Mouse (Mus musculus) left cerebral cortex, postnatal 14 days (tissue): ENCODE data around the gene Dlgap1. TPM values are rescaled to one million over a fixed set of nuclear protein-coding genes. Genes with fewer than 3 reads are reported as not detected.

Experiments
- DNase-seq, 2 experiments: peaks; one replicate each; pipeline ENCODE4 v3.0.0; 2021 to 2022; ENCODE audit warnings: low spot score in 2 of 2, mixed read lengths in 1 of 2
- intact Hi-C: fragments of 180-260 bp; cut with DNase I; formaldehyde crosslinking; loops from one replicate; pipeline ENCODE4 v1.15.1; 2025
- total RNA-seq, 2 experiments: library from RNA; stranded (reverse); gene quantifications; 2 replicates each; pipeline ENCODE4 v1.2.3; 2021

Dlgap1 gene
- total RNA-seq, 2 experiments from 2014 or later = 316 to 326 TPM

DNA sequence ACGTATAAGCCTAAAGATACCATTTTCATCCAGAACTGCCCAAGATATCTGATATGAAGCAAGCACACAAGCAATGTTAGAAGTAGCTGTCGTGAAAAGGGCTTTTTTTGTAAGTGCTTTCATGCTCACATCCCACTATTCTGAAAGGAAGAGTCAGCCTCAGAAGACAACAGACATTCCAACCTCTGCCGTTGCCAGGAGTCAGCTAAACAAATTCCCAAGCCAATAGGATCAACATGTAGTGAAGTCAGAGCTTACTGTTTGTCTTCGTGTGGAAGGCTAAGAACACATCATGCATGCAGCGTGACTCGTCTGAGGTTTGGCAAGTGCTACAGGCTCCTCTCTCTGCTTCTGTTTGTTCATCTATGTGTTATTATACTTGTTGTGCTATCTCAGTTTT lies 529.4 kb downstream of the Dlgap1 start:
- no peak for DNase-seq
- intact Hi-C loops = no loop called here

GRCm38 (mm10) chr17:70501933-70502332 lies 533.1 kb downstream of the Dlgap1 start:
- no peak for DNase-seq
- intact Hi-C loops = no loop called here

- DNase-seq = no peak
- intact Hi-C loops = no loop called here
Observed at GRCm38 (mm10) chr17:70507759-70508158, 538.9 kb downstream of the Dlgap1 start.

DNA sequence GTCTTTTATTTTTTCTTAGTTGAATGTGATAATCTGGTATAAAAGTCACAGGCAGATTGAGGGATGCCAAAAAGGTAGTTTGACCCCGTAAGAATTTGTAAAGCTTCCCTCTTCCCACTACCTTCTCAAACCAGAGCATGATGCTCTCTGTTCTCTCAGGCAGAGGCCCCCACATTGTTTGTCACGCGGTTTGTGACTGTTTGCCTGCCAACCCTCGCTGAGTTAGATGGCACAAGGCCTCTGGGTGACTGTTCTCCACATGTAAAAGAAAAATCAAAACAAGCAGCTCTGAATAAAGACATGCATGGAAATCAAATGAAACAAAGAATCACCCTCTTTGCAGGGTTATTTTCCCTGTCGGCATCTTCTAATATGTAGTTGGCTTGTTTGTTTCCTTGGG lies 541.6 kb downstream of the Dlgap1 start:
- no peak for DNase-seq
- intact Hi-C loops = no loop called here

GRCm38 (mm10) chr17:70511401-70511800 lies 542.5 kb downstream of the Dlgap1 start:
- intact Hi-C loops = no loop called here
- DNase-seq = no peak

DNA sequence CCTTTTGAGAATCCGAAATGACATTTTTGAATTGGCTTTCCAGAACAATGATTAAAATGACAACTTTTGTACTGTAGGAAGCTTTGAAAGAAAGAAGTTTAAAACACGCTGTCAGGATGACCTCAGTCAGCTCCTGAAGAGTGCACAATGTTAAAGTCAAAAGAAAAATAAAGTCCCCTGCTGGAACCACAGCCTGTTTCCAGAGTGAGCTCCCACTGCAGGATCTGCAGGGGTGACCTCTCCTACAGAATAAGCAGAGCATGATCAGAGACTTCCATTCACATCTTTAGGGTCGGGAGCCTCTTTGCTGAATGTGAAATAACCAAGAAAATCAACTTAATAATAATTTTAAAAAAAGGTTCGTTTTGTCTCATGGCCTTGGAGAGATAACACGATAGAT lies 544.9 kb downstream of the Dlgap1 start:
- DNase-seq = no peak
- intact Hi-C loops = no loop called here

- no peak for DNase-seq
- intact Hi-C loops = no loop called here
Observed at GRCm38 (mm10) chr17:70516506-70516905, 547.6 kb downstream of the Dlgap1 start.

GRCm38 (mm10) chr17:70517333-70517732 lies 548.5 kb downstream of the Dlgap1 start:
- no peak for DNase-seq
- intact Hi-C loops = no loop called here

DNA sequence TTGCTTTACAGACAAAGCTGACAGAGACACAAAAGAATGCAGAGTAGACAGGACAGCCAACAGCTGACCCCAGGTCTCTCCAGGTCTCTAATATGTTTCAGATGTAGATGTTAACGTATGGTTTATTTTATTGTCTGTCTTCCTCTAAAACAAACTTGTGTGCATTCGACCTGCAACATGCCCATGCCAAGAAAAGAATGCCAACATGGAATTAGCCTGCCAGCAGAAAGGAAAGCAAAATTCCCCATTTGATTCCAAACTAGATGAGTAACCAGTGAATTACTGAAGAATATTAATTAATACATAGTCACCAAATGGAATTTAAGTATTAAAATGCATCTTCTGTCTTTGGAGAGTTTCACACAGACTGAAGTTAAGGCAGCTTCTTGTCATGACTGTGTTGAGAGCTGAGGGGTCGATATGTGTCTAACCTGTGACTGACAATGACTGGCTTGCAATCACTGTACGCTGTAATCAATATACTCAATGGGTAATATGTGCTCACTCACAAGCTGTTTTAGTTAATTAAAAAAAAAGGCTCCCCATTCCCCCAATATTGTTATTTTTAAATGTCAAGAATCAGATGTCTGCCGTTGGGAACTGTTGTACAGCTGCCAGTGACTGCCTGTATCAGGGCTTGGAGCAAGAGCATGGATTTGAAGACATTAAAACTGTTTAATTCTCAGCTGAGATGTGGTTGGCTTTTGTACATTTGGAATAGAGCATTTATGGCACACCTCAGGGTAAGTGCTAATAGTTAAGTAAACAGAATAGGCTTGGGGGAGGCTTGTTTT lies 552.4 kb downstream of the Dlgap1 start:
- intact Hi-C loops = loop anchor here (5.0 kb wide), 1 partner anchor 34 kb away; no protein-coding TSS in a partner anchor

GRCm38 (mm10) chr17:70521971-70522370 lies 553.1 kb downstream of the Dlgap1 start:
- peak; percentile 57 to 59 for DNase-seq
- intact Hi-C loops = loop anchor here (2.0 to 5.0 kb wide), 2 partner anchors 35 to 91 kb away; no protein-coding TSS in a partner anchor

More for the DNA sequence above, 552.4 kb downstream of the Dlgap1 start:
- no peak for DNase-seq

GRCm38 (mm10) chr17:70525990-70526389 lies 557.1 kb downstream of the Dlgap1 start:
- DNase-seq = no peak
- intact Hi-C loops = loop anchor here (5.0 kb wide), 1 partner anchor 156 kb away; no protein-coding TSS in a partner anchor

GRCm38 (mm10) chr17:70527101-70527500 lies 558.2 kb downstream of the Dlgap1 start:
- DNase-seq = peak; percentile 66 to 67
- intact Hi-C loops = loop anchor here (5.0 kb wide), 1 partner anchor 155 kb away; no protein-coding TSS in a partner anchor

DNA sequence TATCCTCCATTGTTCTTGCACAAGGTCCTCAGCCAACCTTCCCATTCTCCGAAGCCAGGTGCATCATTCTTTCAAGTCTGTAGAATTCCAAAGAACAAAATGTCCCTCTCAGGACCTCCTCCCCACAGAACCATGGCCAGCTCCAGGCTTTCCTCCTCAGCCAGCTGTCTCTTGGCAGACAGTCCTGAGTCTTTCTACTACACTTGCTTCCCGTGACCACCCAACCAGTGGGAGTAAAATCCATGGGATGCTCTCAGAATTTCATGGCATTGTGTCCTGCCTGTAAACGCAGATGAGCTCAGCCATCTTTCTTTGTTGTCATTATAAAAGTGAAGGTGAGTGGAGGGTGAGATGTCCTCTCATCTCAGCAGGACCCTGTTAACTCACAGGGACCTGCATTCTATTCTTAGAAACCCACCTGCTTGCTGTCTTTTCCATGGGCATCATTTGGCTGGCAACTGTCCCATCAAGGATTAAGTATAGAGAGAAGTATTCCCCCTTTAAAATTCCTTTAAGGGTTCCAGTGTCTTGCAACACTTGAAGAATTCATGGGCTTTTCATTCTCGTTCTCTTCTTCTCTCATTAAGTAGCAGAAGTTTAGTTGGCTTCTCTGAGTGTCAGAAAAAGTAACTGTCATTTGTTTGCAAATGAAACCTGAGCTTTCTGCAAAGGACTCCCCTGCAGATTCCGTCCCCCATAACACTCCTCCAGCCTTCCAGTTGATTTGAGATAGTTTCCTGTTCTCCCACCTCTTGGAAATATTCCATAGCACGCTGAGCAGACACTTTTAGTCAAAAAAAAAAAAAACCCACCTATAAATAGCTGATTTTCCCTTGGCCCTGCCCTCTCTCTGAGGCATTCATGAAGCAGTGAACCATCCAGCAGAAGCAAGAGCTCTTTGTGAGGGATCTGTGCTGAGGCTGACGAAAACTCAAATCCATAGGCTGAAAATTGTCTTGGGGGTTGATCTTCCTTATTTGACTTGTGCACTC lies 559.6 kb downstream of the Dlgap1 start:
- intact Hi-C loops = loop anchor here (2.0 to 5.0 kb wide), 2 partner anchors 104 to 154 kb away; no protein-coding TSS in a partner anchor
- peak in 1 of 2 experiments; percentile 36 for DNase-seq

DNA sequence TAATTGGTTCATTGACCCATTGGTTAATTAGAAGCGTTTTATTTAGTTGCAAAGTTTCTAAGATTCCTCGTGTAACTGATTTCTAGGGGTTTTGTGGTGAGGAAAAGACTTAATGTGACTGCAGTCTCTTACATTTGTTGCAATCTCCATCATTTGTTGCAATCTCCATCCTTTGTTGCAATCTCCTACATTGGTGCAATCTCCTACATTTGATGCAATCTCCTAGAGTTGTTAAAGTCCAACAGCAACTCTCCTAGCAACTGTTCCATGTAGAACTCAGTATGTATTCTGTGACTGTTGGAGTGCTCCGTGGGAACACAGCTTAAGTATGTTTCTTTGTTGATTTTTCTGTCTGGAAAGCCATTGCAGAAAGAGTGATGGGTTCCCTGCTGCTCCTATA lies 565.4 kb downstream of the Dlgap1 start:
- intact Hi-C loops = no loop called here
- no peak for DNase-seq

DNA sequence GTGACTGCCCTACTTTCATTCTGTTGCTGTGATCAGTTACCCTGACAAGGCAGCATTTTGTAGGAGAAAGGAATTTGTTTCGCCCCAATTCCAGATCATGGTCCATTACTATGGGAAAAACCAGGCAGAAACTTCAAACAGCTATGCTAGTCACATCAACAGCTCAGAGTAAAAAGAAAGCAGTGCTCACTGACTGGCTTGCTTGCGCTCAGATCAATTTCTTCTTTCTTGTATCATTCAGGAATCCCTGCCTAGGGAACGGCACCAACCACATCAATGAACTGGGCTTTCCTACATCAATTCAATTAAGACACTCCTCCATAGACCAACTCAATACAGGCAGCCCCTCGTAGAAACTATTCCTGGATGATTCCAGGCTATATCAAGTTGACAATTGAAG lies 572.9 kb downstream of the Dlgap1 start:
- DNase-seq = no peak
- intact Hi-C loops = no loop called here

- peak in 1 of 2 experiments; percentile 45 for DNase-seq
- intact Hi-C loops = no loop called here
Observed at GRCm38 (mm10) chr17:70550793-70551192, 581.9 kb downstream of the Dlgap1 start.

- intact Hi-C loops = no loop called here
- no peak for DNase-seq
Observed at GRCm38 (mm10) chr17:70561547-70561946, 592.7 kb downstream of the Dlgap1 start.

GRCm38 (mm10) chr17:70570848-70571247 lies 602.0 kb downstream of the Dlgap1 start:
- DNase-seq = peak in 1 of 2 experiments; percentile 23

DNA sequence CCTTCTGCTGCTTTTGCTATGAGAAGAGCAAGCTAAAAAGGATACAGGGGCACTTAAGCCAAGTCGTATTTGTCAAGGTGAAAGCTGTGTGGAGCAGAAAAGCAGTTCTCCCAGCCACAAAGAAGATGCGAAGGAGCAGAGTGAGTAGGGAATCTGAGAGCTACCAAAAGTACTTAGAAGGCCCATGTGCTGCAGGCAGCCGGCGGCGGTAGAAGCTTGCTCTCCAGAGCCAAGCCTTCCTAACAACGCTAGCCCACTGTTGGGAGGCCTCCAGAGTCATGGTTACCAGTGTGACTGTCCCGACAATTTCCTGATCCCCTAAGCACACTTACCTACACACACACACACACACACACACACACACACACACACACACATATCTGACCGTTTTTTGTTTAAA lies 614.2 kb downstream of the Dlgap1 start:
- no peak for DNase-seq
- intact Hi-C loops = no loop called here

More at GRCm38 (mm10) chr17:70570848-70571247, 602.0 kb downstream of the Dlgap1 start:
- intact Hi-C loops = no loop called here
